Mouse (Mus musculus) MEL (cell line): ENCODE data around the gene Slit1.

Source experiments
- CTCF ChIP-seq, 3 experiments: IDR thresholded peaks in 2 of 3; conservative IDR thresholded peaks in 1 of 3; 2 replicates each; pipeline ENCODE4 v1.5.1; 2011 to 2012; ENCODE audit warnings: low read length in 3 of 3, low read depth in 2 of 3, mild to moderate bottlenecking in 2 of 3, improper control_type of control experiment in 1 of 3, inconsistent platforms in 1 of 3, mixed read lengths in 1 of 3, moderate library complexity in 1 of 3; ENCODE audit not compliant: control insufficient read depth in 1 of 3, insufficient read depth in 1 of 3, poor library complexity in 1 of 3, severe bottlenecking in 1 of 3
- E2F4 ChIP-seq: IDR thresholded peaks from 2 replicates; pipeline ENCODE4 v1.6.1; 2011; ENCODE audit warnings: low read depth, low read length, improper control_type of control experiment, borderline replicate concordance
- ETS1 ChIP-seq: IDR thresholded peaks from 2 replicates; pipeline ENCODE4 v1.6.1; 2012; ENCODE audit warnings: low read depth, mild to moderate bottlenecking, inconsistent platforms, low read length, improper control_type of control experiment, moderate library complexity
- GABPA ChIP-seq: IDR thresholded peaks from 2 replicates; pipeline ENCODE4 v1.6.1; 2012; ENCODE audit warnings: low read depth, mild to moderate bottlenecking, inconsistent platforms, low read length, improper control_type of control experiment, moderate library complexity
- GATA1 ChIP-seq: IDR thresholded peaks from 2 replicates; pipeline ENCODE4 v1.6.1; 2011; ENCODE audit warnings: low read depth, low read length, improper control_type of control experiment
- POLR2A ChIP-seq, 2 experiments: IDR thresholded peaks; 2 replicates each; pipeline ENCODE4 v1.6.1; 2011 to 2012; ENCODE audit warnings: low read length in 2 of 2, mild to moderate bottlenecking in 2 of 2, control low read depth in 1 of 2, improper control_type of control experiment in 1 of 2, low read depth in 1 of 2, moderate library complexity in 1 of 2; ENCODE audit not compliant: control insufficient read depth in 1 of 2, insufficient read depth in 1 of 2, poor library complexity in 1 of 2
- POLR2AphosphoS5 ChIP-seq: IDR thresholded peaks from 2 replicates; pipeline ENCODE4 v1.6.1; 2012; ENCODE audit warnings: low read depth, borderline replicate concordance, mild to moderate bottlenecking, inconsistent platforms, low read length, moderate library complexity, mixed read lengths
- SMC3 ChIP-seq: IDR thresholded peaks from 2 replicates; pipeline ENCODE4 v1.6.1; 2011; ENCODE audit warnings: low read depth, low read length, improper control_type of control experiment
- TAL1 ChIP-seq: IDR thresholded peaks from 2 replicates; pipeline ENCODE4 v1.6.1; 2012; ENCODE audit warnings: mild to moderate bottlenecking, inconsistent platforms, low read length, moderate library complexity, mixed read lengths
- USF1 ChIP-seq: IDR thresholded peaks from 2 replicates; pipeline ENCODE4 v1.6.1; 2014; ENCODE audit warnings: low read depth, mild to moderate bottlenecking, inconsistent platforms, low read length, improper control_type of control experiment, moderate library complexity
- ZC3H11A ChIP-seq: IDR thresholded peaks from 2 replicates; pipeline ENCODE4 v1.6.1; 2012; ENCODE audit warnings: low read depth, mild to moderate bottlenecking, inconsistent platforms, low read length, improper control_type of control experiment

DNA sequence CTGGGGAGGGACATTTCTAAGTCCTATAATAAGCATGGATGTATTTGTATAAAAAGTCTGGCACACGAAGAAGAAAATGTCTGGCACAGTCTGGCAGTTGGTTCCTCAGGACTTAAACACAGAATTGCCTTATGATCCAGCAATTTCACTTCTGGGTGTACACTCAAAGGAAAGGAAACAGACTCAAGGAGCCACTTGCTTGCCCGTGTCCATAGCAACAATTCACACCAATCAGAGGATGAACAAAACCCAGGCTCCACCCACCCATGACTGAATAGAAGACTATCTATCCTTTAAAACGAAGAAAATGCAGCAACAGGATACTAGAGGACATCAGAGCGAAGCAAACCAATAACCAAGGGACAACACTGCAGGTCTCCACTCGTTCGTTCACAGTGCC is 48.4 kb downstream of the Slit1 start:
- TF ChIP-seq CTCF (IDR thresholded peaks at IDR 0.05 in 2 of 3, conservative IDR thresholded peaks at IDR 0.05 in 1 of 3; ENCODE audit: control insufficient read depth in 1 of 3, insufficient read depth in 1 of 3, low read depth in 2 of 3, low read length in 3 of 3, poor library complexity in 1 of 3, severe bottlenecking in 1 of 3) (no peak), ZC3H11A (no peak), USF1 (no peak), GABPA (no peak), POLR2A (IDR thresholded peaks at IDR 0.05; ENCODE audit: control insufficient read depth in 1 of 2, insufficient read depth in 1 of 2, low read depth in 1 of 2, low read length in 2 of 2, poor library complexity in 1 of 2) (no peak), ETS1 (no peak), SMC3 (no peak), TAL1 (no peak), E2F4 (no peak), GATA1 (no peak), POLR2AphosphoS5 (no peak)
